Mouse (Mus musculus) MEL-GATA-1-ER (cell line): ENCODE results near the gene Col5a2.
"Not testable (repeated sequence)": the region's sequence is repeated elsewhere in the genome, so short reads cannot be mapped to it uniquely, and the experiment has no call there.

ENCODE experiments used
- DNase-seq: peaks from one replicate; pipeline ENCODE4 v3.0.0-alpha.2; 2012; ENCODE audit warnings: low read depth; ENCODE audit errors: extremely low read depth

Gene Col5a2

GRCm38 (mm10) chr1:45502865-45503332, at the start of gene Col5a2:
TSS of gene Col5a2 (minus strand) at chr1:45503282.
- DNase-seq: no peak

- no peak for DNase-seq
Measured at GRCm38 (mm10) chr1:45550531-45550930, 47.4 kb upstream of the Col5a2 start.

- DNase-seq: no peak
Measured at GRCm38 (mm10) chr1:45541888-45542287, 38.8 kb upstream of the Col5a2 start.

- DNase-seq: no peak
Measured at GRCm38 (mm10) chr1:45541161-45541560, 38.1 kb upstream of the Col5a2 start.

- DNase-seq: no peak
Measured at GRCm38 (mm10) chr1:45531486-45531885, 28.4 kb upstream of the Col5a2 start.

- not testable (repeated sequence) for DNase-seq
Measured at GRCm38 (mm10) chr1:45527476-45527875, 24.4 kb upstream of the Col5a2 start.

GRCm38 (mm10) chr1:45523601-45524000, 20.5 kb upstream of the Col5a2 start:
- no peak for DNase-seq

GRCm38 (mm10) chr1:45521486-45521885, 18.4 kb upstream of the Col5a2 start:
- no peak for DNase-seq

- DNase-seq: no peak
Measured at GRCm38 (mm10) chr1:45502241-45502741, 791 bp downstream of the Col5a2 start.

GRCm38 (mm10) chr1:45501437-45501836, 1.6 kb downstream of the Col5a2 start:
- DNase-seq: no peak

GRCm38 (mm10) chr1:45500456-45500855, 2.6 kb downstream of the Col5a2 start:
- no peak for DNase-seq

GRCm38 (mm10) chr1:45495025-45495424, 8.1 kb downstream of the Col5a2 start:
- no peak for DNase-seq

GRCm38 (mm10) chr1:45492130-45492723, 10.9 kb downstream of the Col5a2 start:
- no peak for DNase-seq

GRCm38 (mm10) chr1:45490451-45490850, 12.6 kb downstream of the Col5a2 start:
- no peak for DNase-seq

- no peak for DNase-seq
Measured at GRCm38 (mm10) chr1:45488291-45488690, 14.8 kb downstream of the Col5a2 start.

GRCm38 (mm10) chr1:45483001-45483400, 20.1 kb downstream of the Col5a2 start:
- no peak for DNase-seq

- no peak for DNase-seq
Measured at GRCm38 (mm10) chr1:45481876-45482275, 21.2 kb downstream of the Col5a2 start.

GRCm38 (mm10) chr1:45479087-45479486, 24.0 kb downstream of the Col5a2 start:
- no peak for DNase-seq

GRCm38 (mm10) chr1:45472751-45473150, 30.3 kb downstream of the Col5a2 start:
- no peak for DNase-seq

- no peak for DNase-seq
Measured at GRCm38 (mm10) chr1:45460767-45461166, 42.3 kb downstream of the Col5a2 start.

- no peak for DNase-seq
Measured at GRCm38 (mm10) chr1:45455763-45456162, 47.3 kb downstream of the Col5a2 start.

GRCm38 (mm10) chr1:45448856-45449255, 54.2 kb downstream of the Col5a2 start:
- DNase-seq: no peak

- DNase-seq: peak; percentile 5
Measured at GRCm38 (mm10) chr1:45431922-45432321, 71.2 kb downstream of the Col5a2 start.
